In genomic region chr1:118529213-118529612, GRCm38 (mm10) we compare ENCODE assay signal across 14 mouse cellular contexts.
DNase-seq lines count a peak whose midpoint lies in the region; ATAC-seq and TF ChIP-seq lines count a peak whose summit lies in the region.
"Had no signal": no experiment of that assay in that cellular context is flagged by ENCODE, and none has a peak within 500 bp of the region (broad histone marks: within the 10 kb centered on the region; RNA-seq: fewer than 3 reads in every experiment).

No protein-coding gene starts in this region.

- H3K4me1 ChIP-seq in cerebellum, adult 2 months (ENCODE audit: control insufficient read depth, insufficient read depth, low read length), result no peaks in the 10 kb centered on the region
- H3K4me1 ChIP-seq in E14TG2a.4 (replicated peaks; ENCODE audit: low read depth, low read length), result no peaks in the 10 kb centered on the region
- no peaks in the 10 kb centered on the region for H3K4me1 ChIP-seq in heart, embryonic 11.5 days (ENCODE audit: control insufficient read depth, insufficient read depth, low read length)
- H3K4me1 ChIP-seq: hindbrain, embryonic 13.5 days; kidney, embryonic 15.5 days; liver, embryonic 13.5 days had no signal

- TF ChIP-seq CTCF in cerebellum, adult 2 months (IDR thresholded peaks at IDR 0.05; ENCODE audit: borderline replicate concordance, insufficient read depth, low read depth, low read length), result peak; percentile 8; the same call in 1 of the 2 replicates
- peak; percentile 12; the same call in 1 of the 2 replicates for TF ChIP-seq CTCF in left cerebral cortex, adult 2 months (IDR thresholded peaks at IDR 0.05)
- TF ChIP-seq CTCF in E14TG2a.4 (conservative IDR thresholded peaks at IDR 0.05; ENCODE audit: low read length), result peak; percentile 80
- peak; percentile 16; the same call in 1 of the 2 replicates for TF ChIP-seq CTCF in brain, embryonic 14.5 days (IDR thresholded peaks at IDR 0.05; ENCODE audit: borderline replicate concordance, extremely low read depth, insufficient read depth, insufficient read length)

- TF ChIP-seq POLR2A in cerebellum, adult 2 months (IDR thresholded peaks at IDR 0.05; ENCODE audit: borderline replicate concordance, insufficient read depth, low read length), result no peak
- no peak for TF ChIP-seq POLR2A in brain, embryonic 14.5 days (IDR thresholded peaks at IDR 0.05; ENCODE audit: borderline replicate concordance, extremely low read depth, insufficient read depth, insufficient read length, poor library complexity, severe bottlenecking)

- H3K9me3 ChIP-seq in E14TG2a.4 (ENCODE audit: low read length), result no peaks in the 10 kb centered on the region
- no peaks in the 10 kb centered on the region for H3K9me3 ChIP-seq in heart, embryonic 11.5 days (replicated peaks; ENCODE audit: control insufficient read depth, low read length)
- H3K9me3 ChIP-seq: hindbrain, embryonic 13.5 days; kidney, embryonic 15.5 days; liver, embryonic 13.5 days had no signal

- no peaks in the 10 kb centered on the region for H3K27me3 ChIP-seq in cerebellum, adult 2 months (ENCODE audit: control insufficient read depth, insufficient read depth, low read length)
- no peaks in the 10 kb centered on the region for H3K27me3 ChIP-seq in E14TG2a.4 (ENCODE audit: insufficient read depth, low read length)
- no peaks in the 10 kb centered on the region for H3K27me3 ChIP-seq in heart, embryonic 11.5 days (ENCODE audit: control insufficient read depth, insufficient read depth, low read length)
- H3K27me3 ChIP-seq: hindbrain, embryonic 13.5 days; kidney, embryonic 15.5 days; liver, embryonic 13.5 days had no signal

- H3K27ac ChIP-seq in cerebellum, adult 2 months (ENCODE audit: insufficient read depth, low read length), result no peak overlapping the region
- no peak overlapping the region for H3K27ac ChIP-seq in left cerebral cortex, adult 2 months
- no peak overlapping the region for H3K27ac ChIP-seq in heart, embryonic 11.5 days (ENCODE audit: low read depth, low read length)
- H3K27ac ChIP-seq: hindbrain, embryonic 13.5 days; kidney, embryonic 15.5 days; liver, embryonic 13.5 days had no signal

- H3K4me2 ChIP-seq in heart, embryonic 11.5 days, result no peak overlapping the region
- H3K4me2 ChIP-seq: hindbrain, embryonic 13.5 days; kidney, embryonic 15.5 days; liver, embryonic 13.5 days had no signal

- no peak overlapping the region for H3K4me3 ChIP-seq in cerebellum, adult 2 months (replicated peaks; ENCODE audit: insufficient read depth, low read depth, low read length)
- no peak overlapping the region for H3K4me3 ChIP-seq in left cerebral cortex, adult 2 months
- no peak overlapping the region for H3K4me3 ChIP-seq in E14TG2a.4 (replicated peaks; ENCODE audit: low read length)
- no peak overlapping the region for H3K4me3 ChIP-seq in heart, embryonic 11.5 days (ENCODE audit: low read depth, low read length)
- H3K4me3 ChIP-seq: hindbrain, embryonic 13.5 days; kidney, embryonic 15.5 days; liver, embryonic 13.5 days; myocyte had no signal

- peaks cover 54% of the 10 kb centered on the region for H3K36me3 ChIP-seq in E14TG2a.4 (ENCODE audit: insufficient read depth, low read length)
- H3K36me3 ChIP-seq in heart, embryonic 11.5 days (ENCODE audit: control insufficient read depth, insufficient read depth, low read length), result peaks cover 38% of the 10 kb centered on the region

- no peak for DNase-seq in cerebellum, adult 2 months
- DNase-seq in cerebellum, adult 9-11 months, result no peak
- no peak for DNase-seq in left cerebral cortex, adult 2 months (ENCODE audit: extremely low spot score in 1 of 2, low spot score in 2 of 2)
- no peak for DNase-seq in left cerebral cortex, postnatal 4 days
- DNase-seq in brain, embryonic 14.5 days (ENCODE audit: low read depth), result no peak
- DNase-seq in adrenal gland, adult 8-10 months, result no peak
- DNase-seq: cerebellum, postnatal 36 days; heart, adult 11 months; liver, embryonic 13.5 days had no signal

- intact Hi-C loops in left cerebral cortex, adult 2 months (cut with DNase I), result no loop called here
- intact Hi-C loops in left cerebral cortex, postnatal 4 days (cut with DNase I), result no loop called here

- 93% methylated on average over 1 of the region's 1 CpGs for WGBS in cerebellum, adult 2 months
- 100% methylated on average over 1 of the region's 1 CpGs for WGBS in heart, embryonic 11.5 days (ENCODE audit: insufficient replicate concordance)

- ATAC-seq in heart, embryonic 11.5 days (replicated peaks; ENCODE audit: insufficient number of reproducible peaks, low FRiP score, low TSS enrichment), result no peak

- no peak overlapping the region for H3K9ac ChIP-seq in heart, embryonic 11.5 days (ENCODE audit: low read depth, low read length)
- H3K9ac ChIP-seq: hindbrain, embryonic 13.5 days; kidney, embryonic 15.5 days; liver, embryonic 13.5 days had no signal

Comparison
In these comparisons a context has a peak if more than half of its experiments do, and no peak if none do; other contexts are left out.
1. CTCF ChIP-seq: peak in every context shown above with its lines; median percentile 80 in E14TG2a.4; 16 in brain, embryonic 14.5 days; 12 in left cerebral cortex, adult 2 months; 8 in cerebellum, adult 2 months.